Comparison of ENCODE assay signal across 20 mouse cellular contexts in genomic region chr4:59338896-59339535, GRCm38 (mm10).
A peak's percentile ranks its signal among the peaks of the same experiment; 100 is the strongest.
DNase-seq lines count a peak whose midpoint lies in the region; ATAC-seq lines count a peak whose summit lies in the region.
"Had no signal": no experiment of that assay in that cellular context is flagged by ENCODE, and none has a peak within 500 bp of the region (broad histone marks: within the 10 kb centered on the region; RNA-seq: fewer than 3 reads in every experiment).

No protein-coding gene starts in this region.

- DNase-seq in CD4-positive, CD25-positive, alpha-beta regulatory T cell, adult 2 months (ENCODE audit: low read depth, low spot score), result peak; percentile 20
- peak; percentile 17 for DNase-seq in testis, postnatal 10 days (ENCODE audit: low spot score)
- no peak for DNase-seq in testis, postnatal 14 days (ENCODE audit: low spot score)
- DNase-seq in midbrain, embryonic 10.5 days (ENCODE audit: low spot score), result no peak
- DNase-seq in adrenal gland, postnatal 25 days, result no peak
- DNase-seq: adrenal gland, adult 8-10 months; cerebellum, adult 11-12 months; cerebellum, adult 9-10 months; cerebellum, postnatal 25 days; heart, adult 18-20 months; heart, postnatal 14 days had no signal

- no peak overlapping the region for H3K4me3 ChIP-seq in brown adipose tissue, adult 24 weeks (ENCODE audit: insufficient read depth, low read depth, low read length)
- H3K4me3 ChIP-seq in midbrain, embryonic 10.5 days, result no peak overlapping the region
- H3K4me3 ChIP-seq: embryonic facial prominence, embryonic 12.5 days; forebrain, embryonic 15.5 days; heart, embryonic 10.5 days; heart, embryonic 15.5 days; hindbrain, embryonic 15.5 days had no signal

- 94% methylated on average over 8 of the region's 8 CpGs for WGBS in midbrain, embryonic 10.5 days

- no peaks in the 10 kb centered on the region for H3K9me3 ChIP-seq in midbrain, embryonic 10.5 days (replicated peaks)
- H3K9me3 ChIP-seq: embryonic facial prominence, embryonic 12.5 days; forebrain, embryonic 15.5 days; G1E; heart, embryonic 10.5 days; heart, embryonic 15.5 days; hindbrain, embryonic 15.5 days had no signal

- peak overlapping the region; percentile 87 for H3K27ac ChIP-seq in brown adipose tissue, adult 24 weeks (replicated peaks; ENCODE audit: low read depth, low read length)
- H3K27ac ChIP-seq in midbrain, embryonic 10.5 days (replicated peaks), result no peak overlapping the region
- H3K27ac ChIP-seq: embryonic facial prominence, embryonic 12.5 days; forebrain, embryonic 15.5 days; heart, embryonic 10.5 days; heart, embryonic 15.5 days; hindbrain, embryonic 15.5 days had no signal

- ATAC-seq in CD4-positive, CD25-positive, alpha-beta regulatory T cell, adult 4 months, result no peak
- ATAC-seq: forebrain, embryonic 15.5 days; inflammation-experienced regulatory T-cells, adult 6 months had no signal

- peaks cover 19% of the 10 kb centered on the region for H3K4me1 ChIP-seq in brown adipose tissue, adult 24 weeks (ENCODE audit: control insufficient read depth, insufficient read depth, insufficient read length, low read length)
- H3K4me1 ChIP-seq in midbrain, embryonic 10.5 days, result 0 out of 2 replicates have a peak, but pooled peaks cover 3% of the 10 kb centered on the region
- H3K4me1 ChIP-seq: hindbrain, embryonic 15.5 days had no signal

- peaks cover 11% of the 10 kb centered on the region for H3K27me3 ChIP-seq in midbrain, embryonic 10.5 days (ENCODE audit: low read depth, poor library complexity, severe bottlenecking)
- H3K27me3 ChIP-seq: embryonic facial prominence, embryonic 12.5 days; forebrain, embryonic 15.5 days; heart, embryonic 15.5 days; hindbrain, embryonic 15.5 days had no signal

- no peaks in the 10 kb centered on the region for H3K36me3 ChIP-seq in midbrain, embryonic 10.5 days
- H3K36me3 ChIP-seq: embryonic facial prominence, embryonic 12.5 days; forebrain, embryonic 15.5 days; heart, embryonic 10.5 days; heart, embryonic 15.5 days; hindbrain, embryonic 15.5 days had no signal

Comparison
In these comparisons a context has a peak if more than half of its experiments do, and no peak if none do; other contexts are left out.
1. DNase-seq: peak in CD4-positive, CD25-positive, alpha-beta regulatory T cell, adult 2 months (single experiment) and testis, postnatal 10 days (single experiment); none in testis, postnatal 14 days (single experiment), midbrain, embryonic 10.5 days (single experiment) and adrenal gland, postnatal 25 days (single experiment).